Mouse (Mus musculus) T-cell, adult 66 days (primary cell): ENCODE results near the gene Olfr1034. TPM values are rescaled to one million over a fixed set of nuclear protein-coding genes. Genes with fewer than 3 reads are reported as not detected.

ENCODE experiments used
- total RNA-seq, 2 experiments: library from RNA; stranded (reverse); gene quantifications; 3 replicates in 1 of 2; 4 replicates in 1 of 2; pipeline ENCODE4 v1.2.4; 2023

The Olfr1034 gene
- not detected for total RNA-seq

DNA sequence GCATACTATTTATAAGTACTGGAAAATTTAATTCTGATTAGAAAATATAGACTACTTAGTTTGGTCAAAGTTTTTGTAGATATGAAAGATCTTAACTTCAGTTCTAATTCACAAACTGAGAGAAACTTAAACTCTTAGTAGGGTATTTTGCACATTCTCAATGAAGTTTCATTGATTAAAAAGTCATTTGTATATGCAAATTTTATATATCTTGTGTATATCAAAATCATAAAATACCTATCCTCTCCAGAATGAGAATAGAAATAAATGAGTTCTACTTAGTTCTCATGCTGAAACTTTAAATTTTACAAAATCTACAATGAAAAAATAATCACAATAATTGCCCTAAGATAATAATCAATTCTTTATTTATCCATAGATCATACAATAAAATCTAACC, at the start of gene Olfr1034:
Gene Olfr1034 (plus strand): TSS at position 301 of the 400 bp plus-strand sequence.

DNA sequence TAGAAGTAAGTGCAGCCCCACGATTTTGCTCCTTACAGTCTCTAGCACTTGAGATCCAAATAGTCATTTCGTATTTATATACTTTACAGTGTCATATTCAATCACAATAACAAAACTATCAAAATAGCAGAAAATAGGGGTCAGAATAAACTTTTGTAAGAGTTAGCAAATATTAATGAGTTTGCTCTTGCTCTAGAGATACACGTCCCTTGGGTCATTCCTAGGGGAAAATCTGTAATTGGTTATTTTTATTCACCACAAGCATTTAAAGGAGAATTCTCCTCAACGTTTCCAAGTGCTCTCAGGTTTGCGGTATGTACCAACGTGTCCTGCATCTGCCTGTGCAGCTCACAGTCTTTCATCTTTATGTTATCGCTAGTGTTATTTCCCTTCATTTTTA, 40.4 kb upstream of the Olfr1034 start, which contains the start of gene Olfr1032:
Gene Olfr1032 (plus strand): TSS at position 301 of the 400 bp plus-strand sequence.

DNA sequence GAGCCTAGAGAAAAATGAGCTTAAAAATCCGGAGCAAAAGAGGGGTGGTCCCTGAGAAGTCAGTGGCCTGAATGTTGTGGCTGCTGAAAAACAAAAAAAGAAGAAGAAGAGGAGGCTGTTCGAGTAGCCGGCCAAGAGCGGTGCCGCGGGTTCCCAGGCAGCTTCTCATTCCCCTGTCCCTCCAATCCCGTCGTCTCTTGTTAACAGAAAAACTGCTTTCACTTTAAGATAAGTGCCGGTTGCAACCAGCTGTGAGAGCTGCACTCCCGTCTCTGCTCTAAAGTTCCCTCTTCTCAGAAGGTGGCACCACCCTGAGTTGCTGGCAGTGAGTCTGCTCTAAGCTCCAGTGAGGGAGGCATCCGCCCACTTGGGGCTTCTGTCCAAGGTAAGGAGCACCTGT, 25.3 kb upstream of the Olfr1034 start, which contains the start of gene Olfr1033:
Gene Olfr1033 (plus strand): TSS at position 228 of the 400 bp plus-strand sequence.

DNA sequence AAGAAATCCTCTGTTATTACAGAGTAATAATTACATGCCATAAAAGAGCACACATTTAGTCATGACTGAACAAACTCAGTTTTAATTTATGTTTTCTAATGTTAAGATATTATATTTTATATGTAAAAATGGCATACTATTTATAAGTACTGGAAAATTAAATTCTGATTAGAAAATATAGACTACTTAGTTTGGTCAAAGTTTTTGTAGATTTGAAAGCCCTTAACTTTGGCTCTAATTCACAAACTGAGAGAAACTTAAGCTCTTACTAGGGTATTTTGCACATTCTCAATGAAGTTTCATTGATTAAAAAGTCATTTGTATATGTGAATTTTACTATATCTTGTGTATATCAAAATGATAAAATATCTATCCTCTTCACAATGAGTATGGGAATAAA, 28.0 kb downstream of the Olfr1034 start, which contains the start of gene Olfr1036:
Gene Olfr1036 (plus strand): TSS at position 301 of the 400 bp plus-strand sequence.

DNA sequence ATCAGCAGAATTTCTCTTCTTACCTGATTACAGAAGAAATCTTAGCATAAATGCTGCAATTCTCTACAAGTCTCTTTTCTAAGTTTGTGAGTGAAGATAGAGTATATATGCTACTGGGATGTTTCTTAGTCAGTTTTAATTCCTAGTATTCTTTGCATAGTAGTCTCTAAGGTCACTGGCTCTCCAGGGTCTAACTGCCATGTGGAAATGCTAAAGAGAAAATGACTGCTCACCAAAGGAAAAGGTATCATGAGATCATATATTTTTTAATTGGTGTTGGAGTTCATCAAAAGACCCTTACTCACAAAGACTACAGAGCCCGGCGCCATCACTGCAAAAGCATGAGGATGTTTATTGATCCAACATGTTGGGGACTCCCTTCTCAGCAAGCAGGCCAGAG, 41.6 kb downstream of the Olfr1034 start, which contains the start of gene Olfr1037:
Gene Olfr1037 (minus strand): TSS at position 101 of the 400 bp plus-strand sequence.

Other genes starting within 250 kb of the Olfr1034 start
- not detected for gene Olfr1016, start 243.3 kb upstream of the Olfr1034 start, total RNA-seq
- gene Olfr1018, start 227.4 kb upstream of the Olfr1034 start, total RNA-seq, result not detected
- not detected for gene Olfr1019, start 200.4 kb upstream of the Olfr1034 start, total RNA-seq
- gene Olfr1020, start 198.8 kb upstream of the Olfr1034 start, total RNA-seq, result not detected
- gene Olfr1022, start 177.3 kb upstream of the Olfr1034 start, total RNA-seq, result not detected
- gene Olfr1023, start 160.2 kb upstream of the Olfr1034 start, total RNA-seq, result not detected
- gene Olfr1024, start 140.8 kb upstream of the Olfr1034 start, total RNA-seq, result not detected
- not detected for gene Olfr1025-ps1, start 130.7 kb upstream of the Olfr1034 start, total RNA-seq
- not detected for gene Olfr1026, start 124.3 kb upstream of the Olfr1034 start, total RNA-seq
- not detected for gene Olfr1028, start 95.4 kb upstream of the Olfr1034 start, total RNA-seq
- gene Olfr1029, start 72.0 kb upstream of the Olfr1034 start, total RNA-seq, result not detected
- gene Olfr1030, start 66.6 kb upstream of the Olfr1034 start, total RNA-seq, result not detected
- gene Olfr1031, start 55.6 kb upstream of the Olfr1034 start, total RNA-seq, result not detected
- gene Olfr1032, start 40.3 kb upstream of the Olfr1034 start, total RNA-seq, result not detected
- gene Olfr1033, start 25.2 kb upstream of the Olfr1034 start, total RNA-seq, result not detected
- not detected for gene Olfr1036, start 28.1 kb downstream of the Olfr1034 start, total RNA-seq
- gene Olfr1037, start 41.5 kb downstream of the Olfr1034 start, total RNA-seq, result not detected
- not detected for gene Olfr1039, start 90.1 kb downstream of the Olfr1034 start, total RNA-seq
- gene Olfr1040, start 100.9 kb downstream of the Olfr1034 start, total RNA-seq, result not detected
- gene Olfr1042, start 116.0 kb downstream of the Olfr1034 start, total RNA-seq, result not detected
- not detected for gene Olfr1043, start 121.7 kb downstream of the Olfr1034 start, total RNA-seq
- not detected for gene Olfr1044, start 132.0 kb downstream of the Olfr1034 start, total RNA-seq
- not detected for gene Olfr52, start 139.8 kb downstream of the Olfr1034 start, total RNA-seq
- gene Olfr1045, start 157.1 kb downstream of the Olfr1034 start, total RNA-seq, result not detected
- gene Olfr1046, start 173.5 kb downstream of the Olfr1034 start, total RNA-seq, result not detected
- not detected for gene Olfr1047, start 185.5 kb downstream of the Olfr1034 start, total RNA-seq
- not detected for gene Olfr1048, start 194.4 kb downstream of the Olfr1034 start, total RNA-seq
- not detected for gene Olfr1049, start 212.5 kb downstream of the Olfr1034 start, total RNA-seq
- gene Olfr1051, start 233.2 kb downstream of the Olfr1034 start, total RNA-seq, result not detected
- not detected for gene Olfr1052, start 246.6 kb downstream of the Olfr1034 start, total RNA-seq